Comparison of ENCODE assay signal across 28 mouse cellular contexts in the genomic region with DNA sequence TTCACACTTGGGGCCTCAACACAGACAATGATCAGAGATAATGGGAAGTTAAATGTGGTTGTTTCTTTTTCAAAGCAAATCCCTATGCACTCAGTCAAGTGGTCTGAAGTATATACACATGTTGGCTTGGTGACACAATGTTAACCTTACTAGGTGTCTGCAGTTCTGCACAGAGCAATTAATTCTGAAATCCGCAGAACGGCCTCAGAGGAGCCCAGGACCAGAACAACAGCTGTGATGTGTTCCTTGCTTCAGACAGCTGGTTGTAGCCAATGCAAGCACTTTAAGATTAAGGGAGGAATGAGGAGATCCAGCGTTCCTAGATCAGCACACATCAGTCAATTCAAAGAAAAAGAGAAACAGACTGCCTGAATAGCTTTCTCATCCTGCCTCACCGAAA.
DNase-seq lines count a peak whose midpoint lies in the region; ATAC-seq and TF ChIP-seq lines count a peak whose summit lies in the region.
"Had no signal": no experiment of that assay in that cellular context is flagged by ENCODE, and none has a peak within 500 bp of the region (broad histone marks: within the 10 kb centered on the region; RNA-seq: fewer than 3 reads in every experiment).

No protein-coding gene starts in this region.

- H3K9ac ChIP-seq in kidney, embryonic 14.5 days (ENCODE audit: low read depth, low read length), result no peak overlapping the region
- no peak overlapping the region for H3K9ac ChIP-seq in limb, embryonic 13.5 days
- no peak overlapping the region for H3K9ac ChIP-seq in stomach, embryonic 14.5 days (replicated peaks; ENCODE audit: low read depth, low read length)
- no peak overlapping the region for H3K9ac ChIP-seq in stomach, postnatal 0 days (ENCODE audit: low read length)
- no peak overlapping the region for H3K9ac ChIP-seq in stomach, embryonic 15.5 days
- H3K9ac ChIP-seq in midbrain, embryonic 14.5 days (replicated peaks; ENCODE audit: low read length), result no peak overlapping the region
- H3K9ac ChIP-seq: hindbrain, embryonic 13.5 days; limb, embryonic 15.5 days; liver, embryonic 13.5 days; neural tube, embryonic 12.5 days had no signal

- no peak for DNase-seq in kidney, adult 2 months
- DNase-seq in limb, embryonic 10.5 days (ENCODE audit: low spot score), result no peak
- DNase-seq in stomach, postnatal 0 days (ENCODE audit: low spot score), result no peak
- no peak for DNase-seq in midbrain, embryonic 14.5 days
- DNase-seq: adrenal gland, adult 2 months; cerebellum, adult 2 months; cerebellum, postnatal 14 days; gastrocnemius, postnatal 25 days; heart, postnatal 4 days; kidney, adult 8-10 months; liver, embryonic 13.5 days; lung, postnatal 10 days; right cerebral cortex, adult 18-20 months; right cerebral cortex, postnatal 4 days had no signal

- no peak overlapping the region for H3K27ac ChIP-seq in kidney, embryonic 14.5 days (ENCODE audit: low read depth, low read length)
- no peak overlapping the region for H3K27ac ChIP-seq in kidney, adult 2 months (ENCODE audit: insufficient read depth, low read depth, low read length)
- H3K27ac ChIP-seq in limb, embryonic 13.5 days, result no peak overlapping the region
- no peak overlapping the region for H3K27ac ChIP-seq in limb, embryonic 10.5 days
- H3K27ac ChIP-seq in stomach, embryonic 14.5 days (ENCODE audit: low read length), result peak overlapping the region; percentile 15; the same call in 1 of the 2 replicates
- H3K27ac ChIP-seq in stomach, postnatal 0 days (replicated peaks), result no peak overlapping the region
- no peak overlapping the region for H3K27ac ChIP-seq in stomach, embryonic 15.5 days
- no peak overlapping the region for H3K27ac ChIP-seq in midbrain, embryonic 14.5 days (replicated peaks; ENCODE audit: low read depth, low read length)
- H3K27ac ChIP-seq: layer of hippocampus, adult 2 months; left cerebral cortex, adult 2 months; limb, embryonic 15.5 days; liver, embryonic 13.5 days; midbrain, embryonic 10.5 days; neural tube, embryonic 12.5 days had no signal

- 0 out of 2 replicates have a peak, but pooled peaks cover 6% of the 10 kb centered on the region for H3K4me1 ChIP-seq in kidney, embryonic 14.5 days (ENCODE audit: control insufficient read depth, insufficient read depth, low read length)
- no peaks in the 10 kb centered on the region for H3K4me1 ChIP-seq in kidney, adult 2 months (ENCODE audit: control insufficient read depth, insufficient read depth, low read length)
- peaks cover 23% of the 10 kb centered on the region for H3K4me1 ChIP-seq in limb, embryonic 13.5 days
- H3K4me1 ChIP-seq in limb, embryonic 10.5 days, result 0 out of 2 replicates have a peak, but pooled peaks cover 6% of the 10 kb centered on the region
- peaks cover 13% of the 10 kb centered on the region; the same call in 1 of the 2 replicates for H3K4me1 ChIP-seq in stomach, embryonic 14.5 days (ENCODE audit: control insufficient read depth, insufficient read depth, low read length)
- no peaks in the 10 kb centered on the region for H3K4me1 ChIP-seq in stomach, postnatal 0 days (replicated peaks; ENCODE audit: control insufficient read depth, insufficient read depth)
- H3K4me1 ChIP-seq in stomach, embryonic 15.5 days, result 0 out of 2 replicates have a peak, but pooled peaks cover 3% of the 10 kb centered on the region
- peaks cover 9% of the 10 kb centered on the region for H3K4me1 ChIP-seq in midbrain, embryonic 14.5 days (ENCODE audit: control insufficient read depth, insufficient read depth, low read length)
- H3K4me1 ChIP-seq: liver, embryonic 13.5 days had no signal

- no peak overlapping the region for H3K4me3 ChIP-seq in kidney, embryonic 14.5 days (ENCODE audit: low read length)
- no peak overlapping the region for H3K4me3 ChIP-seq in kidney, adult 2 months (ENCODE audit: insufficient read depth, low read depth, low read length)
- H3K4me3 ChIP-seq in limb, embryonic 13.5 days, result no peak overlapping the region
- H3K4me3 ChIP-seq in limb, embryonic 10.5 days, result no peak overlapping the region
- no peak overlapping the region for H3K4me3 ChIP-seq in stomach, embryonic 14.5 days (ENCODE audit: low read depth, low read length)
- no peak overlapping the region for H3K4me3 ChIP-seq in stomach, postnatal 0 days (ENCODE audit: low read depth, low read length)
- no peak overlapping the region for H3K4me3 ChIP-seq in stomach, embryonic 15.5 days (replicated peaks)
- no peak overlapping the region for H3K4me3 ChIP-seq in midbrain, embryonic 14.5 days (replicated peaks; ENCODE audit: low read depth, low read length)
- H3K4me3 ChIP-seq: hindbrain, embryonic 13.5 days; layer of hippocampus, adult 2 months; left cerebral cortex, adult 2 months; limb, embryonic 15.5 days; liver, embryonic 13.5 days; midbrain, embryonic 10.5 days; neural tube, embryonic 12.5 days had no signal

- H3K36me3 ChIP-seq in kidney, embryonic 14.5 days (ENCODE audit: control insufficient read depth, insufficient read depth, low read length), result no peaks in the 10 kb centered on the region
- no peaks in the 10 kb centered on the region; the same call in 1 of the 2 replicates for H3K36me3 ChIP-seq in kidney, adult 2 months (ENCODE audit: control insufficient read depth, insufficient read depth, low read length)
- peaks cover 5% of the 10 kb centered on the region for H3K36me3 ChIP-seq in limb, embryonic 13.5 days
- peaks cover 7% of the 10 kb centered on the region for H3K36me3 ChIP-seq in limb, embryonic 10.5 days
- H3K36me3 ChIP-seq in stomach, embryonic 14.5 days (ENCODE audit: control insufficient read depth, insufficient read depth, low read length), result no peaks in the 10 kb centered on the region; the same call in 1 of the 2 replicates
- H3K36me3 ChIP-seq in stomach, postnatal 0 days (ENCODE audit: control insufficient read depth, insufficient read depth, low read length), result no peaks in the 10 kb centered on the region
- H3K36me3 ChIP-seq in stomach, embryonic 15.5 days, result no peaks in the 10 kb centered on the region
- H3K36me3 ChIP-seq in midbrain, embryonic 14.5 days (ENCODE audit: control insufficient read depth, insufficient read depth, low read length), result no peaks in the 10 kb centered on the region
- H3K36me3 ChIP-seq: hindbrain, embryonic 13.5 days; limb, embryonic 15.5 days; liver, embryonic 13.5 days; neural tube, embryonic 12.5 days had no signal

- no peak for TF ChIP-seq POLR2A in kidney, adult 2 months (IDR thresholded peaks at IDR 0.05; ENCODE audit: low read depth, low read length)

- WGBS in kidney, embryonic 14.5 days, result 34% methylated on average over 4 of the region's 4 CpGs
- 66% methylated on average over 4 of the region's 4 CpGs for WGBS in kidney, adult 2 months
- 41% methylated on average over 4 of the region's 4 CpGs for WGBS in limb, embryonic 13.5 days
- 57% methylated on average over 4 of the region's 4 CpGs for WGBS in limb, embryonic 10.5 days
- WGBS in stomach, embryonic 14.5 days, result 18% methylated on average over 4 of the region's 4 CpGs
- 35% methylated on average over 4 of the region's 4 CpGs for WGBS in stomach, postnatal 0 days
- 33% methylated on average over 4 of the region's 4 CpGs for WGBS in stomach, embryonic 15.5 days
- 81% methylated on average over 4 of the region's 4 CpGs for WGBS in midbrain, embryonic 14.5 days

- no peaks in the 10 kb centered on the region for H3K27me3 ChIP-seq in kidney, embryonic 14.5 days (ENCODE audit: control insufficient read depth, insufficient read depth, low read length)
- H3K27me3 ChIP-seq in kidney, adult 2 months (replicated peaks; ENCODE audit: control insufficient read depth, insufficient read depth, low read length), result no peaks in the 10 kb centered on the region
- H3K27me3 ChIP-seq in limb, embryonic 13.5 days, result no peaks in the 10 kb centered on the region
- H3K27me3 ChIP-seq in limb, embryonic 10.5 days (ENCODE audit: low read depth, poor library complexity, severe bottlenecking), result no peaks in the 10 kb centered on the region
- H3K27me3 ChIP-seq in stomach, embryonic 14.5 days (ENCODE audit: control insufficient read depth, insufficient read depth, low read length), result no peaks in the 10 kb centered on the region
- no peaks in the 10 kb centered on the region for H3K27me3 ChIP-seq in stomach, postnatal 0 days (ENCODE audit: control insufficient read depth, insufficient read depth, low read length)
- no peaks in the 10 kb centered on the region for H3K27me3 ChIP-seq in stomach, embryonic 15.5 days (replicated peaks)
- H3K27me3 ChIP-seq in midbrain, embryonic 14.5 days (ENCODE audit: control insufficient read depth, insufficient read depth, low read length), result no peaks in the 10 kb centered on the region
- H3K27me3 ChIP-seq: hindbrain, embryonic 13.5 days; limb, embryonic 15.5 days; liver, embryonic 13.5 days; neural tube, embryonic 12.5 days had no signal

- no peaks in the 10 kb centered on the region for H3K9me3 ChIP-seq in kidney, embryonic 14.5 days (ENCODE audit: control insufficient read depth, low read length)
- H3K9me3 ChIP-seq in limb, embryonic 13.5 days, result no peaks in the 10 kb centered on the region
- no peaks in the 10 kb centered on the region for H3K9me3 ChIP-seq in limb, embryonic 10.5 days (replicated peaks)
- H3K9me3 ChIP-seq in stomach, embryonic 14.5 days (ENCODE audit: control insufficient read depth, low read depth, low read length), result no peaks in the 10 kb centered on the region
- no peaks in the 10 kb centered on the region for H3K9me3 ChIP-seq in stomach, postnatal 0 days (ENCODE audit: control insufficient read depth, low read length)
- no peaks in the 10 kb centered on the region for H3K9me3 ChIP-seq in stomach, embryonic 15.5 days
- no peaks in the 10 kb centered on the region for H3K9me3 ChIP-seq in midbrain, embryonic 14.5 days (ENCODE audit: control insufficient read depth, low read length)
- H3K9me3 ChIP-seq: hindbrain, embryonic 13.5 days; limb, embryonic 15.5 days; liver, embryonic 13.5 days; midbrain, embryonic 10.5 days; neural tube, embryonic 12.5 days had no signal

- TF ChIP-seq CTCF in kidney, adult 2 months (conservative IDR thresholded peaks at IDR 0.05; ENCODE audit: insufficient read depth, insufficient read length, low read depth, low read length), result no peak
- no peak for TF ChIP-seq CTCF in stomach, postnatal 0 days (IDR thresholded peaks at IDR 0.05; ENCODE audit: low read depth)

- no peak overlapping the region for H3K4me2 ChIP-seq in kidney, embryonic 14.5 days (replicated peaks; ENCODE audit: low read depth, low read length)
- no peak overlapping the region for H3K4me2 ChIP-seq in limb, embryonic 13.5 days (replicated peaks)
- no peak overlapping the region for H3K4me2 ChIP-seq in stomach, embryonic 14.5 days (replicated peaks; ENCODE audit: low read depth, low read length)
- H3K4me2 ChIP-seq in stomach, postnatal 0 days (replicated peaks; ENCODE audit: low read depth), result no peak overlapping the region; the same call in 1 of the 2 replicates
- H3K4me2 ChIP-seq in stomach, embryonic 15.5 days, result no peak overlapping the region
- no peak overlapping the region for H3K4me2 ChIP-seq in midbrain, embryonic 14.5 days (ENCODE audit: low read length)
- H3K4me2 ChIP-seq: heart, embryonic 11.5 days; hindbrain, embryonic 13.5 days; limb, embryonic 15.5 days; liver, embryonic 13.5 days; neural tube, embryonic 12.5 days had no signal

- TF ChIP-seq EP300 in stomach, postnatal 0 days (optimal IDR thresholded peaks at IDR 0.05), result no peak

- ATAC-seq in kidney, embryonic 14.5 days (ENCODE audit: low FRiP score, low TSS enrichment), result 0 out of 2 replicates have a peak, but pooled peaks have one; percentile 43
- ATAC-seq in limb, embryonic 13.5 days (ENCODE audit: low FRiP score, low read depth), result peak; percentile 83
- ATAC-seq in stomach, embryonic 14.5 days (ENCODE audit: insufficient number of reproducible peaks, insufficient read depth, low FRiP score, low read depth), result peak; percentile 82; the same call in 1 of the 2 replicates
- ATAC-seq in stomach, postnatal 0 days (ENCODE audit: low FRiP score, low TSS enrichment), result no peak
- peak; percentile 63 for ATAC-seq in stomach, embryonic 15.5 days (ENCODE audit: insufficient read depth, low FRiP score, low read depth)
- ATAC-seq in midbrain, embryonic 14.5 days (ENCODE audit: low FRiP score, low TSS enrichment), result no peak
- ATAC-seq: activated CD4-positive, CD25-positive, alpha-beta regulatory T cell, adult 4 months; forebrain, embryonic 14.5 days; midbrain, embryonic 16.5 days had no signal

Comparison
In these comparisons a context has a peak if more than half of its experiments do, and no peak if none do; other contexts are left out.
1. ATAC-seq: peak in kidney, embryonic 14.5 days (single experiment), limb, embryonic 13.5 days (single experiment), stomach, embryonic 14.5 days (single experiment) and stomach, embryonic 15.5 days (single experiment); none in stomach, postnatal 0 days (single experiment) and midbrain, embryonic 14.5 days (single experiment).